Mouse (Mus musculus) mammary gland, adult 2 months (tissue): ENCODE measurements around the gene Lamc2. TPM values are rescaled to one million over a fixed set of nuclear protein-coding genes. Genes with fewer than 3 reads are reported as not detected.

Experiments
- polyA plus RNA-seq: library from polyadenylated mRNA; depleted of rRNA; stranded (reverse); fragments of >200 nt; gene quantifications from 2 replicates; pipeline ENCODE4 v1.2.3, GENCODE M21; 2012; ENCODE audit warnings: low replicate concordance; rRNA removed

Lamc2 gene
- 7.9 and 9.1 TPM in 2 replicates for polyA plus RNA-seq

GRCm38 (mm10) chr1:153185828-153186803 is at the start of gene Lamc2:
Gene Lamc2 (minus strand): TSS chr1:153186447.

Other genes starting within 250 kb of the Lamc2 start
- gene Nmnat2, start 231.5 kb downstream of the Lamc2 start, polyA plus RNA-seq, result 0.96 and 1.1 TPM in 2 replicates
- gene Lamc1, start 146.3 kb upstream of the Lamc2 start, polyA plus RNA-seq, result 164 and 180 TPM in 2 replicates
- gene Shcbp1l, start 238.7 kb upstream of the Lamc2 start, polyA plus RNA-seq, result 0.13 and 0.16 TPM in 2 replicates